Mouse (Mus musculus) MEL-GATA-1-ER (cell line): ENCODE data around the gene Iars.

Experiments
- DNase-seq: peaks from one replicate; pipeline ENCODE4 v3.0.0-alpha.2; 2012; ENCODE audit warnings: low read depth; ENCODE audit errors: extremely low read depth

The Iars gene

DNA sequence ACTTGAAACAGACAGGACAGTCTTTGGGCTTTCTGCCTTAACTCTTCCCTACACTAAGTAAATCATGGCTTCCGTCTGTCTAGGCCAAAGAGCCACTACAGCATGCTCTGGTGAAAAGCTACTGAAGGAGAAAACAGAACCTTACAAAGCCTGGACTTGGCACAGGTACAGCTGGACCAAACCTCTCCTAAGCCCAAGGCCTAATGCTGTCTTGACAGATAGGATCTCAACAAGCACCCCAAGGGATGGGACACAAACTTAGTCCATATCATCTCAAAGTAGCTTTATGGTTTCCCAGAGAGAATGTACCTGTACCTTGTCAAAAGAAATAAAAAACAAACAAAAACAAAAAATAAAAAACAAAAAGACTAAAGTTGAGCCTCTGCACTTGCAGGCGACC is 54.5 kb downstream of the Iars start:
- no peak for DNase-seq

DNA sequence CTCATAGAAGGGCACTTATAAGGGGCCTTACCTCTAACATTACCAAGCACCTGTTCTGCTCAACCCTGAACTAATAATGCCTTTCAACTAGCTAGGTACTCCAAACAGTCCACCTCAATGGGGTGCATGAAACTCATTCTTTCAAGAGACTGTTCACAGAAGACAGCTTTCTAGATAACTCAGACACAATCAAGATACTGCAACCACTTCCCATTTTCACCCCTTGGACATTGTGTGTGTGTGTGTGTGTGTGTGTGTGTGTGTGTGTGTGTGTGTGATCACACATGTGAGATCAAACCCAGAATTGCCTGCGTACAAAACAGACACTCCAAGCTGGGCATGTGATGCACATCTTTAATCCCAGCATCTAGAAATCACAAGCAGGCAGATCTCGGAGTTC is 56.1 kb downstream of the Iars start:
- DNase-seq, result peak; percentile 21

DNA sequence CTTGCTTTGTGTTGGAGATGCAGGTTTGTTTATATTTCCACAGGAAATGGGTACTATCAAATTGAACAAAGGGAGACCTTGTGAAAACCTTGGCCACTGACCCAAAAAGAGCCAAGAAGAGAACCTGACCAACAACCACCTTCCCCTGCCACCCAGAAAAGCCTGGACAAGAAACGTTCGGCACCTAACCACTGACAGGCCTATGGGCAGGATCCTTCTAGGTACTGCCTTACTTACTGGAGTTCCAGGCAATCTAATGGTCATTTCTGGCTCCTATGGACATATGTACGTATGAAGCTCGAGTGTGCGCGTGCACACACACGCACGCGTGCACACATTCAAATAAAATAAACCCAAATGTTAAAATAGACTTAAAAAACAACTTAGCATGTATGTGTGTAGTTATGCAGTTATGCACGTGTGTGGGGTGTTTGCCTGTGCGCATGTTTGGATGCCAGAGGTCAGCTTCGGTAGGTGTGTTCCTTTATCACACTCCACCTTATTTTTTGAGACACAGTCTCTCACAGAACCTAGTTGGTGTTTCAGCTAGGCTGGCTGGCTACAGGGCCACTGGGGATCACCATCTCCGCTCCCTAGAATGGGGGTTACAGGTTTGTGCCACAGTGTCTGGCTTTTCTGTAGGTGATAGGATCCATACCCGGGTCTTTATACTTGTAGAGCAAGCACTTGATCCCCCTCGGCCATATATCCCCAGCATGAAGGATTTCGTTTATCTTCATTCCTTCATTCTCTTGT is 59.6 kb downstream of the Iars start:
- no peak for DNase-seq

DNA sequence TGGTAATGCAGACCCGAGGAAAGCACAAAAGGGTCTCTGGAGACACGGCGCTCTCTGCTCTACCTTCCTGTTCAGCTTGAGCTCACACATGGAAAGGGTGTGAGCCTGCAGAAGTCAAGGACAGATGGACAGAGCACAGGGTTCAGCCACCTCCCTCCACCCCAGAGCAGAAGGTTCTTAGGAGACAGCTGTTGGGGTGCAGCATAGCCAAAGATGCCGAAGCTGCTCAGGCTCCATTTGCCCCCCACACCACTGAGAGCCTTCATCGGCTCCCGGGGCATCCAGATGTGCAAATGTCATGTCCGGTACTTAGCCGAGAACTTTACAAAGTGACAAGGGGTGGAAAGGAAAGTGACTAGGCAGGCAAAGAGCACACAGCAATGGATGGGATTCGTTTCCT is 74.7 kb downstream of the Iars start:
- DNase-seq, result no peak

DNA sequence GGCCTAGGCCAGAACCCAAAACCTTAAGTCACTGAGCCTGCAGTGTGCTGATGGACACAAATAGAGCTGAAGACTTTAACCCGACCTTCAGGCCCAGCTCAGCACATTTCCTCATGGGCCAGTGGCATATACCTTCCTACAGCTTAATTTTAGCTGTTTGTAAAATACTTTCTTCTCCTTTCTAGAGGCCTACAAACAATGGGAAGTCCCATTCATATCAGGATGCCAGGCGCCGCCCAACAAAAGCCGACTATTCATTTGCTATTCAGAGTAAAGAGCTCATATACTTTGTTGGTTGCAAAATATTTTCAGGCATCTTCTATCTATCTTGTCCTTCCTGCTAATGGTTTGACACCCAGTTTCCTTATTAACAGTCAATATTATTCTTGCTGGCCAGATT is 76.1 kb downstream of the Iars start:
- peak; percentile 40 for DNase-seq

DNA sequence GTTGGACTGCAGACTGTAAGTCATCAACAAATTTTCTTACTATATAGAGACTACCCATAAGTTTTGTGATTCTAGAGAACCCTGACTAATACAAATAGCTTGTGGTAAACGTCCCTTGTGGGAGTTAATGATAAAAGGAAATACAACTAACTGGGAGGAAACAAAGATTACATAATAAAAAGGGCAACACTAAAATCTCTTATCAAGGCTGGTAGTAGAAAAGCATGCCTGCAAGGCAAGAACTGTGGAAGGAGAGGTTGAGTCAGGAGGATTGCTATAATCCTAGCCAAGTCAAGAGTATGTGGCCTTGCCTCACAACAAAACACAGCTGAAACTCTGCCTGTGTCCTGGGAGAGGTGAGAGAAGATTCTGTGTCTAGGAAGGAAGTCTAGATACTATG is 78.8 kb downstream of the Iars start:
- DNase-seq, result peak; percentile 48

DNA sequence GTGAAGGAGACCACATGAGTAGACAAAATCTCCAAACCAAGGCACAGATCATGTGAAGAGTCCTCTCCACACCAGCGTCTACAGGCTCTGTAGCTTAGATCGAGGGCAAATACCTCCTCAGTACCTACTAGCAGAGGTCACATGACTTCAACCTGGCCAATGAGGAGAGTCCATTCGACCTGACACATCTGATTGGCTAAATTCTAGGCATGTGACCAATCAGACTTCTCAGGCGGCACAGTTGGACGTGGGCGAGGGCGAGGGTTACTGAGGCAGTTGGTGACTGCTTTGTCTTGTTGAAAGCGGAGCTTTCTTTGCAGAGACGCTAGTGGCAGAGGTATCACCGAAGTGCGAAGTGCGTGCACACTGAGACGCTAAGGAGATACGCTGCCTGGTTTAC is 80.3 kb downstream of the Iars start:
- no peak for DNase-seq

DNA sequence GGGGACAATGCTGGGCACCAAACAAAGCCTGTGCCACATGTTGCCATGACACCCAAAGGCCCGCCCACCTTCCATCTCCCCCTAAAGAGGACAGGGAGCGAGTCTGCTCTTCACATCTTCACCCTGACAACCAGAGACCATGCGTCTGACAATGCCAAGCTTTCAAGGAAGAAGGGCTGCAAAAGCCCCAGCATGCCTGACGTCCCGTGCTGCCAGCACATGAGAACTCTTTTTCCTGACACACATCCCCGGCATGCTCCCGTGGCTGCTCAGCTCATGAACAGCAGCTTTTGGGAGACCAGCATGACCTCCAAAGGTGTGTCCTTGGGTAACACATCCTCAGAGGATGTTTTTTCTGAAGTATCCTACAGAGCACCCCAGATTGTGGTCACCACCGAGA is 83.4 kb downstream of the Iars start:
- DNase-seq, result no peak

DNA sequence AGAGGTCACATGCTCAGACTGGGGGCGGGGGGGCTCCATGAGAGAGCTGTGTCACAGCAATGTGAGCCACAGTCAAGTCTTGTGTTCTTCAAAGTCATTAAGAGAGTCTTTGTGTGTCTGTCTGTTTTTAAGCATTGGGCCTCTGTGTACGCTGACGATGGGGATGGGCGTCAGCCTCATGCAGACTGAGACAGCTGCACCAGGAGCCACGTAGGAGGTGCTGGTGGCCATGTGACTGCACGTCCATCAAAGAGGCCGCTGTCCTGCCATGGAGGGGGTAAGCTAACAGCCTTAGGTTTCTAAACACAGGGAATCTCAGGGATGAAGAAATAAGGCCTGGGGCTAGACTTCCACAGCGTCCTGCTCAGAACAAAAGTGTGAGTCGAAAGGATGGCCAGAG is 84.4 kb downstream of the Iars start:
- no peak for DNase-seq

DNA sequence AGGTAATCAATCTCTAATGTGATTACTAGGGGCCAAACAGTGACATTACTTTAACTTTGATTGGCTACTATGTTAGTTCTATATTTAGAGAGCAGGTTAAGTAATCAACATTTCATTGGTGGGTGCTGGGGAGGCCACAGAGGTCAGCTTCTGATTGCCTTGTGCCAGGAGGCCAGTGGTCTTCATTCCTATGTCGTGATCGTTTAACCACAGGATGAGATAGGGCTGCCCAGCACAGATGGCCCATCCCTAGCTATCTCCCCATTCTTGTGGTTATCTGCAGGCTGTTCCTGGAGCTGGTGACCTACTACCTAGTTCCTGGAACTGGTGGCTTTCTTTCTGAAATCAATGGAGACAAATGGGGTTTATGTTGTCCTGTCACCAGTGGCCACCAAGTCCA is 86.1 kb downstream of the Iars start:
- DNase-seq, result peak; percentile 68

DNA sequence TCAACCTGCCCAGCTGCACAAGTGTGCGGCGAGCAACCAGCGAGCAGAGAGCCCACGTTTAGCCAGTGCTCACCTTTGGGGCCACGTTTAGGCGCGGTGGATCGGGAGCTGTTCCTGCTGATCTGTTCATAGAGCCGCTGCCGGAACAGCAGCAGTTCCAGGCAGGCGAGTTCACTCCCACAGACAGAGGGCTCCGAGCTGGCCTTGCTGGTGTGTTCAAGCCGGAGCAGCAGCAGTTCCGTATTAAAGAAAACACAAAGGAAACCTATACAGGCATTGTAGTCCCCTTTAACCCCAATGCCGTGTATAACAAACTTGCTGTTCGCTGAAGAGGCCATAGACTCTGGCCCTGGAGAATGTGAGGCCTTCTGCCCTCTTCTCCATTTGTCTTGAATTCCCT is 87.2 kb downstream of the Iars start:
- DNase-seq, result peak; percentile 44

DNA sequence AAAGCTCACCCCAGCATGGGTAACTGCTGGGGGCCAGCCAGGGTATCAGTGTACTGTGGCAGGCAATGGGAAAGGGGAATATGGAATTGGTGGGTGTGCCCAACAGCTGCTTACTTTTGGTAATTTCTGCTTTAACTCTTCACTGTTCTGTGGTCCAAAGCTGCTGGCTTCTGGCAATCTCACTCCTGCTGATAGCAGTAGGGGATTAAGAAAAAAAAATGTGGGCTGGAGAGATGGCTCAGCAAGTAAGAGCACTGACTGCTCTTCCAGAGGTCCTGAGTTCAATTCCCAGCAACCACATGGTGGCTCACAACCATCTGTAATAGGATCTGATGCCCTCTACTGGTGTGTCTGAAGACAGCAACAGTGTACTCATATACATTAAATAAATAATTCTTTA is 89.6 kb downstream of the Iars start:
- peak; percentile 35 for DNase-seq
